Mouse (Mus musculus): Measurements from ENCODE around the gene Ifit1bl2.

- TF ChIP-seq CTCF (IDR thresholded peaks at IDR 0.05; ENCODE audit: borderline replicate concordance, control insufficient read depth, extremely low read depth, insufficient read depth, low read length, poor library complexity) = no peak
- TF ChIP-seq POLR2A (IDR thresholded peaks at IDR 0.05; ENCODE audit: control insufficient read depth, extremely low read depth, insufficient read depth, low read length, poor library complexity) = no peak
These were observed 32.9 kb upstream of the Ifit1bl2 start for GRCm38 (mm10) chr19:34673476-34673875.
